Mouse (Mus musculus) spleen, postnatal 10 days (tissue): ENCODE data around the gene Olfr494.

Experiments
- DNase-seq, 2 experiments: peaks; one replicate each; pipeline ENCODE4 v3.0.0; 2021 to 2022; ENCODE audit warnings: low spot score in 2 of 2

Gene Olfr494

DNA sequence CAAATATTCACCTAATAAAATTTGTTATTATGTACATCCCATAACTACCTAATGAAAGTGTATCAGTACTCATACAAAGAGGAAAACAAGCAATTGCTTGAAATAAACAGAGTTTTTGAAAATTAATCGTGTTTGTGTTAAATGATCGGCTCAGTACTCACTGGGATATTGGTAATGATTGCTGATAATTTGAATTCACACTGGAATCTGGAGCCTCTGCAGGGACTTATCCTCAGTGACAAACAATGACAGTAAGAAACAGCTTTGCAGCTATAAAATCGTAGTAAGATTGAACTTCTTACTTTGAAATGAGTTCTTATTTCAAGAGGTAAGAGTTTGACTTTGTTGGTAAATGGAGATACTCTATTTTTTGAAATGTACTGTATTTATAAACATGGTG lies at the start of gene Olfr494:
Olfr494 (plus strand) TSS at position 301 of the 400 bp plus-strand sequence.
- no peak for DNase-seq

DNA sequence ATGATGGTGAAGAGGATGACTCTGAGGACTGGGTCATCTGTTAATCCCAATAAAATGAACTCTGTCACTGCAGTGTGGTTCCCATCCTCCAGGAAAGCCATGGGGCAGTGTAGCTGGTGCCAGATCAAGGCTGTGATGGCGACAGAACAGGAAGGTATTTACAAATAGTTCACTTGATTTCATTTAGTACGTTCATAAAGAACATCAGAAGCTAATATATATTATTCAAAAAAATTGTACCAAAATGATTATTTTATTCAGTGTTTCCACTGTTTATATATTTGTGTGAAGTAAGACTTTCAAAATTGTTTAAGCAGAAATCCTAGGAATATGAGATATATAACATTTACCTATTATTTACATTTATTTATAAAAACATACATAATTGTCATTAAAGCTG lies 41.6 kb upstream of the Olfr494 start, which contains the start of gene Olfr492:
Olfr492 (minus strand) TSS at position 101 of the 400 bp plus-strand sequence.
- no peak for DNase-seq

DNA sequence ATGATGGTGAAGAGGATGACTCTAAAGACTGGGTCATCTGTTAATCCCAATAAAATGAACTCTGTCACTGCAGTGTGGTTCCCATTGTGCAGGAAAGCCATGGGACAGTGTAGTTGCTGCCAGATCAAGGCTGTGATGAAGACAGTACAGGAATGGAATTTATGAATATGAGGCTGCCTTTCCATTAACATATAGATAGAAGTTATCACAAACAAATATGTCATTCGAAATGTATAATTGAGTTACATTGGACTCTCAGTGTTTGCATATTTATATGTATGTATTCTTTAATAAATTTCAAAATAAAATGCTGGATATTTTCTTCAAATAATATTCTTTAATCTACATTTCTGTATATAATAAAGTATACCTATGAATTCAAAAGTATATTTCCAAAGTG lies 18.3 kb upstream of the Olfr494 start, which contains the start of gene Olfr493:
Olfr493 (minus strand) TSS at position 101 of the 400 bp plus-strand sequence.
- no peak for DNase-seq

DNA sequence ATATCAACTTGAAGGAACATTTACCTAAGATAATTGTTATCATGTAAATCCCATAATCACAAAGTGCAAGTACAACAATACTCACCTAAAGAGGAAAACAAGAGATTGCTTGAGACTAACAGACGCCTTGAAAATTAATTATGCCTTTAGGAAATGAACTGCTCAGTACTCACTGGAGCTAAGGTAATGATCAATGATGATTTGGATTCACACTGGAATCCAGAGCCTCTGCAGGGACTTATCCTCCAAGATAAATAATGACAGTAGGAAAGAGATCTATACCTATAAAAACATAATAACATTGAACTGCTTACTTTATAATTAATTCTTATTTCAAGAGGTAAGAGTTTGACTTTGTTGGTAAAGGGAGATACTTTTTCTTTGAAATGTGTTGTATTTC lies 27.7 kb downstream of the Olfr494 start, which contains the start of gene Olfr495:
Olfr495 (plus strand) TSS at position 301 of the 400 bp plus-strand sequence.
- DNase-seq: no peak
